In the genomic region with DNA sequence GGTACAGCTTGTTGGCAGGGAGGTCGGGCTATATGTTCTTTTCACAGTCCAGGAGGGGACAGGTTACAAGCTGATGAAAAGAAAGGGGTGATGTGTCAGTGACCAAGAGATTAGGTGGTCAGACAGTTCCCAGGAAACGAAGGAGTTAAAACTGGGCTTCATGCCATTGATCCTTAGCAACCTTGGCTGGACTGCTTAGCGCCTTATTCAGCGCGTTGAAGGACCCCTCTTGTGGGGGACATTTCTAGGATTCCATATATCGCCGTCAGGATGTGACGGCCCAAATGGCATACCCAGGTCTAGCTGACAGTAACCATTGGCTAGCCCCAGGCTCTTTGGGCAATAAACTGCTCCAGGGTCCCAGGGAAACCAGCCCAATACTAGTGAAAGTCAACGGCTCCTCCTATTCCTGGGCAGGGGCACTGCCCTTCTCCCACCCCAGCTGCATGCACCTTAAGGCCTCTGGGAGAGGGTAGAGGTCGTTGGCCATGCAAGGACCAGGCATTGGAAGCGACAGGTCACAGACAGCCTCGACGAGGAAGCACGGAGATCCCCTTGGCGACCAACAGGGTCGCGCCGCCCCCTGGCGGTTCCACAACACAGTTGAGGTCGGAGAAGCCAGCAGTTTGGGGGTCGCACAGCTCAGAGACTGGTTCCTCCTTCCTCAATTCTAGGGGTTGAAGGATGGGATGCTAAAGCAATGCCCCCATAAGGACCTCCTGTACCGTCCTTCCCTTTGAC, we compare ENCODE assay signal across 8 mouse cellular contexts.
DNase-seq lines count a peak whose midpoint lies in the region; ATAC-seq and TF ChIP-seq lines count a peak whose summit lies in the region.

No protein-coding gene starts in this region.

- no peaks in the 10 kb centered on the region for H3K9me3 ChIP-seq in kidney, embryonic 16.5 days (ENCODE audit: low read length)
- no peaks in the 10 kb centered on the region for H3K9me3 ChIP-seq in forebrain, embryonic 11.5 days (ENCODE audit: control insufficient read depth, low read length)
- H3K9me3 ChIP-seq in hindbrain, embryonic 10.5 days: no peaks in the 10 kb centered on the region
- H3K9me3 ChIP-seq in liver, embryonic 15.5 days (replicated peaks): no peaks in the 10 kb centered on the region
- H3K9me3 ChIP-seq in neural tube, embryonic 15.5 days (replicated peaks): no peaks in the 10 kb centered on the region

- peak overlapping the region; percentile 54 for H3K4me3 ChIP-seq in kidney, embryonic 16.5 days (ENCODE audit: low read length)
- H3K4me3 ChIP-seq in forebrain, embryonic 11.5 days (ENCODE audit: low read depth, low read length): peak overlapping the region; percentile 50
- H3K4me3 ChIP-seq in hindbrain, embryonic 10.5 days: peak overlapping the region; percentile 65
- peak overlapping the region; percentile 51 for H3K4me3 ChIP-seq in liver, embryonic 15.5 days (replicated peaks)
- peak overlapping the region; percentile 53 for H3K4me3 ChIP-seq in neural tube, embryonic 15.5 days (replicated peaks)

- peaks cover 17% of the 10 kb centered on the region for H3K4me1 ChIP-seq in kidney, embryonic 16.5 days (ENCODE audit: insufficient read depth, low read length)
- peaks cover 8% of the 10 kb centered on the region; the same call in 1 of the 2 replicates for H3K4me1 ChIP-seq in forebrain, embryonic 11.5 days (replicated peaks; ENCODE audit: control insufficient read depth, insufficient read depth, low read length)
- peaks cover 63% of the 10 kb centered on the region for H3K4me1 ChIP-seq in hindbrain, embryonic 10.5 days (replicated peaks)
- H3K4me1 ChIP-seq in liver, embryonic 15.5 days (replicated peaks): peaks cover 10% of the 10 kb centered on the region; the same call in 1 of the 2 replicates
- peaks cover 62% of the 10 kb centered on the region for H3K4me1 ChIP-seq in neural tube, embryonic 15.5 days

- peak overlapping the region; percentile 69 for H3K9ac ChIP-seq in kidney, embryonic 16.5 days (replicated peaks; ENCODE audit: low read length)
- H3K9ac ChIP-seq in forebrain, embryonic 11.5 days (ENCODE audit: low read length): no peak overlapping the region
- no peak overlapping the region for H3K9ac ChIP-seq in liver, embryonic 15.5 days
- peak overlapping the region; percentile 67 for H3K9ac ChIP-seq in neural tube, embryonic 15.5 days (replicated peaks)

- no peak for TF ChIP-seq POLR2A in brain, embryonic 14.5 days (IDR thresholded peaks at IDR 0.05; ENCODE audit: borderline replicate concordance, extremely low read depth, insufficient read depth, insufficient read length, poor library complexity, severe bottlenecking)

- DNase-seq in kidney, adult 8-10 months: no peak
- DNase-seq in brain, embryonic 14.5 days (ENCODE audit: low read depth): peak; percentile 84
- DNase-seq in forebrain, embryonic 11.5 days (ENCODE audit: low spot score): peak; percentile 84
- DNase-seq in hindbrain, embryonic 10.5 days (ENCODE audit: low spot score): peak; percentile 70
- DNase-seq in left cerebral cortex, postnatal 36 days (ENCODE audit: low spot score in 2 of 2): no peak

- H3K27me3 ChIP-seq in kidney, embryonic 16.5 days (ENCODE audit: insufficient read depth, low read length): peaks cover 60% of the 10 kb centered on the region
- peaks cover 63% of the 10 kb centered on the region for H3K27me3 ChIP-seq in forebrain, embryonic 11.5 days (ENCODE audit: control insufficient read depth, insufficient read depth, low read length)
- H3K27me3 ChIP-seq in hindbrain, embryonic 10.5 days (ENCODE audit: insufficient read depth, poor library complexity, severe bottlenecking): peaks cover 100% of the 10 kb centered on the region
- H3K27me3 ChIP-seq in liver, embryonic 15.5 days: peaks cover 99% of the 10 kb centered on the region
- no peaks in the 10 kb centered on the region; the same call in 1 of the 2 replicates for H3K27me3 ChIP-seq in neural tube, embryonic 15.5 days (replicated peaks)

- H3K4me2 ChIP-seq in kidney, embryonic 16.5 days (replicated peaks; ENCODE audit: low read depth, low read length): peak overlapping the region; percentile 99
- H3K4me2 ChIP-seq in forebrain, embryonic 11.5 days (ENCODE audit: low read depth, low read length, severe bottlenecking): peak overlapping the region; percentile 99
- peak overlapping the region; percentile 73 for H3K4me2 ChIP-seq in liver, embryonic 15.5 days
- peak overlapping the region; percentile 97 for H3K4me2 ChIP-seq in neural tube, embryonic 15.5 days

- WGBS in kidney, embryonic 16.5 days: 4% methylated on average over 22 of the region's 22 CpGs
- WGBS in forebrain, embryonic 11.5 days: 4% methylated on average over 22 of the region's 22 CpGs
- WGBS in hindbrain, embryonic 10.5 days: 5% methylated on average over 22 of the region's 22 CpGs
- WGBS in liver, embryonic 15.5 days (ENCODE audit: insufficient replicate concordance): 5% methylated on average over 22 of the region's 22 CpGs
- 5% methylated on average over 22 of the region's 22 CpGs for WGBS in neural tube, embryonic 15.5 days

- TF ChIP-seq CTCF in brain, embryonic 14.5 days (IDR thresholded peaks at IDR 0.05; ENCODE audit: borderline replicate concordance, extremely low read depth, insufficient read depth, insufficient read length): peak; percentile 88

- no peaks in the 10 kb centered on the region for H3K36me3 ChIP-seq in kidney, embryonic 16.5 days (ENCODE audit: insufficient read depth, low read length)
- H3K36me3 ChIP-seq in forebrain, embryonic 11.5 days (ENCODE audit: control insufficient read depth, insufficient read depth, low read length): no peaks in the 10 kb centered on the region
- no peaks in the 10 kb centered on the region for H3K36me3 ChIP-seq in hindbrain, embryonic 10.5 days
- no peaks in the 10 kb centered on the region for H3K36me3 ChIP-seq in liver, embryonic 15.5 days (replicated peaks)
- H3K36me3 ChIP-seq in neural tube, embryonic 15.5 days: no peaks in the 10 kb centered on the region

- peak; percentile 46; the same call in 1 of the 2 replicates for ATAC-seq in kidney, embryonic 16.5 days (ENCODE audit: low FRiP score, low TSS enrichment)
- peak; percentile 44; the same call in 1 of the 2 replicates for ATAC-seq in forebrain, embryonic 11.5 days (replicated peaks; ENCODE audit: low FRiP score)
- ATAC-seq in liver, embryonic 15.5 days (ENCODE audit: insufficient read depth): no peak
- ATAC-seq in neural tube, embryonic 15.5 days (ENCODE audit: low FRiP score): peak; percentile 24

- H3K27ac ChIP-seq in kidney, embryonic 16.5 days (ENCODE audit: low read length): no peak overlapping the region
- H3K27ac ChIP-seq in forebrain, embryonic 11.5 days (ENCODE audit: low read depth, low read length): peak overlapping the region; percentile 82; the same call in 1 of the 2 replicates
- H3K27ac ChIP-seq in hindbrain, embryonic 10.5 days: peak overlapping the region; percentile 86
- H3K27ac ChIP-seq in liver, embryonic 15.5 days (replicated peaks): no peak overlapping the region
- peak overlapping the region; percentile 99 for H3K27ac ChIP-seq in neural tube, embryonic 15.5 days (replicated peaks)

- intact Hi-C loops in left cerebral cortex, postnatal 36 days (cut with DNase I): loop anchor here (5.0 to 10.0 kb wide), 5 partner anchors 36 to 244 kb away; partner anchors contain the start of gene Btrc

Comparison
In these comparisons a context has a peak if more than half of its experiments do, and no peak if none do; other contexts are left out.
1. H3K27ac ChIP-seq: peak in forebrain, embryonic 11.5 days (single experiment), hindbrain, embryonic 10.5 days (single experiment) and neural tube, embryonic 15.5 days (single experiment); none in kidney, embryonic 16.5 days (single experiment) and liver, embryonic 15.5 days (single experiment).
2. H3K9ac ChIP-seq: peak in kidney, embryonic 16.5 days (single experiment) and neural tube, embryonic 15.5 days (single experiment); none in forebrain, embryonic 11.5 days (single experiment) and liver, embryonic 15.5 days (single experiment).
3. DNase-seq: peak in brain, embryonic 14.5 days (single experiment), forebrain, embryonic 11.5 days (single experiment) and hindbrain, embryonic 10.5 days (single experiment); none in kidney, adult 8-10 months (0 of 2) and left cerebral cortex, postnatal 36 days (0 of 2).
4. Peak in every context shown above with its lines, with median percentiles within 50 percentile points of each other: H3K4me2 ChIP-seq and H3K4me3 ChIP-seq.